Mouse (Mus musculus): ENCODE measurements around the gene Pfdn6.

GRCm38 (mm10) chr17:33917656-33918292 is 22.4 kb downstream of the Pfdn6 start:
- TF ChIP-seq POLR2A (IDR thresholded peaks at IDR 0.05; ENCODE audit: control insufficient read depth, low read depth, low read length), result no peak
- no peak for TF ChIP-seq CTCF (IDR thresholded peaks at IDR 0.05; ENCODE audit: control insufficient read depth, insufficient read depth, insufficient replicate concordance, low read depth, low read length)

Measured in testis, adult 2 months (tissue).